Mouse (Mus musculus): ENCODE results near the gene Rab5a. TPM values are rescaled to one million over a fixed set of nuclear protein-coding genes. Genes with fewer than 3 reads are reported as not detected.
A peak's percentile ranks its signal among the peaks of the same experiment; 100 is the strongest.

Gene Rab5a
- polyA plus RNA-seq, 1 experiment from 2014 or later: 87.6 TPM

DNA sequence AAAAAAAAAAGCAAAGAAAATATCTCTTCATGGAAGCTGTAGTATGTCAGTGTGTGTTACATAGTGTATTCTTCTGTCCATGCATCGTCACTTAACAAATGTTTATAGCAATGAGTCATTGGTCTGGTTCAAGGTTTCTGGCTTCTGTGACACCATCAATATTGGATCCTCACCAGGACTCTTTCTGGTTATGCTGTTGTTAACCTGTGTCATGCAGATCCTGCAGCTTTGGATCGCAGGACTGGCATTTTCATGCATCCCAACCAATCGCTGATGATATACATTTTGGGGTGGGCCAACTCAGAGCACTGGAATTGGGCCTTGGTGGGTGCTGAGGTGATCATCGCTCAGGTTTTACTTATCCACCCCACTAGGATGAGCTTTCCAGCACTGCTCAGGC lies 63.5 kb downstream of the Rab5a start:
- ATAC-seq (no peak), DNase-seq (ENCODE audit: low spot score) (no peak)
- H3K4me2 ChIP-seq (replicated peaks; ENCODE audit: low read depth, low read length): no peak overlapping the region
- H3K36me3 ChIP-seq (ENCODE audit: insufficient read depth, low read length): no peaks in the 10 kb centered on the region
- no peak overlapping the region for H3K9ac ChIP-seq (replicated peaks; ENCODE audit: low read depth)
- TF ChIP-seq EP300 (IDR thresholded peaks at IDR 0.05) (no peak), CTCF (IDR thresholded peaks at IDR 0.05) (no peak)
- WGBS: 91% methylated on average over 4 of the region's 4 CpGs
- H3K4me1 ChIP-seq (ENCODE audit: insufficient read depth, low read depth, low read length): no peaks in the 10 kb centered on the region
- H3K27ac ChIP-seq (ENCODE audit: low read length): no peak overlapping the region
- no peaks in the 10 kb centered on the region for H3K27me3 ChIP-seq (replicated peaks; ENCODE audit: insufficient read depth, low read length)
- H3K9me3 ChIP-seq (ENCODE audit: low read length): no peaks in the 10 kb centered on the region
- no peak overlapping the region for H3K4me3 ChIP-seq (ENCODE audit: low read depth, low read length)

DNA sequence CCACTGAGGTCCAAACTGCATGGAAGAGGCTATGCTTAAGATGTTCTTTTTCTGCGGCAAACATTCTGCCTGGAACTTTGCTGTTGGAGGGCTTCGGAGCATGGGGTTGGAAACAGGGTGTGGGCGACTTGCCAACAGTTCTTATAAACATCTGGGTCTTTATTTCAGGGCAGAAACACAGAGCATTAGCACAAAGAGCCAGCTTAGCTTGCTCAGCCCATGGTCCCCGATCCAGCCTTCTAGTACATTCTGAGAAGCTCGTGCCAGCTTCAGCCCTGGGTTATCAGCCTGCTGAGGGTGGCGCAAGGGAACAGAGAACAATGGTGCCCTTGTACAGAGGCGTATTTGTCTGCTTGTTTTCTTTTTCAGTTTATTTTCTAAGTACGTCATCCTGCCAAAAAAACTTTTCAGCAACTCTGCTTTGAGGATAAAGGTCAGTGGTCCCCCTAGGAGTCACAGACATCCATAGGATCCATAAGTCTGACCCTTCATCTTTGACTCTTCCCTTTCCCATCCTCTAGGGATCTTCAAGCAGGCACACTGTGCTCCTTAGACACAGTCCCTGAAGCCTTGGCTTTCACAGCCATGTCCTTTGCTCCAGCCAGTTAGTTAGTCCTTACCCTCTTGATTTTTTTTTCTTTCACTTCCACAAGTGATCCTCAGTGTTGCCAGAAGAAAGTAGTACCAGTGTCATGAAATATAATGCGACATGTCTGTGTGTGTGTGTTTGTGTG lies 64.7 kb downstream of the Rab5a start:
- Histone ChIP-seq H3K9ac (replicated peaks; ENCODE audit: low read depth) (no peak overlapping the region), H3K9me3 (ENCODE audit: low read length) (no peaks in the 10 kb centered on the region), H3K27me3 (replicated peaks; ENCODE audit: insufficient read depth, low read length) (no peaks in the 10 kb centered on the region), H3K4me2 (replicated peaks; ENCODE audit: low read depth, low read length) (peak overlapping the region; percentile 19; the same call in 1 of the 2 replicates), H3K4me3 (ENCODE audit: low read depth, low read length) (no peak overlapping the region), H3K36me3 (ENCODE audit: insufficient read depth, low read length) (no peaks in the 10 kb centered on the region), H3K27ac (ENCODE audit: low read length) (peak overlapping the region; percentile 60), H3K4me1 (ENCODE audit: insufficient read depth, low read depth, low read length) (no peaks in the 10 kb centered on the region)
- ATAC-seq (peak; percentile 81), DNase-seq (ENCODE audit: low spot score) (peak; percentile 59)
- 30% methylated on average over 9 of the region's 9 CpGs for WGBS
- peak; percentile 43; the same call in 1 of the 2 replicates for TF ChIP-seq EP300 (IDR thresholded peaks at IDR 0.05)
- no peak for TF ChIP-seq CTCF (IDR thresholded peaks at IDR 0.05)

- TF ChIP-seq CTCF (IDR thresholded peaks at IDR 0.05) (no peak), EP300 (IDR thresholded peaks at IDR 0.05) (no peak)
- 77% methylated on average over 8 of the region's 8 CpGs for WGBS
Observed at GRCm38 (mm10) chr17:53551306-53552299, 72.6 kb downstream of the Rab5a start.

DNA sequence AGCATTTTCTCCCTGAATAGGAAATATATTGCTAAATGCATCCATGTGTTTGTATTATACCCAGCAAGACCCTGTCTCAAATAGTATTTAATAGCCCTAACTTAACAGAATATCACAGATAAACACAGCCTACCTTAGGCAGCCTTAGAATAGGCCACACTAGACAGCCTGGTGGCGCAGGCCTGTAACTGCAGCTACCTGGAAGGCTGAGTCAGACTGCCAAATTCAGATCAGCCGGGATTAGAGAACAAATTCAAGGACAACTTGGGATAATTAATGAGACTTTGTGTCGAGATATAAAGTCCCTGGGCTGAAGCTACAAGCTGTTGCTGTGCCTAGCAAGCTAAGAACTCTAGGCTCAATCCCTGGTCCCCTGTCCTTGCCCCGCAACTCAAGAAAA lies 75.1 kb downstream of the Rab5a start:
- Histone ChIP-seq H3K4me2 (replicated peaks; ENCODE audit: low read depth, low read length) (no peak overlapping the region), H3K9ac (replicated peaks; ENCODE audit: low read depth) (no peak overlapping the region), H3K27me3 (replicated peaks; ENCODE audit: insufficient read depth, low read length) (no peaks in the 10 kb centered on the region), H3K9me3 (ENCODE audit: low read length) (no peaks in the 10 kb centered on the region), H3K27ac (ENCODE audit: low read length) (no peak overlapping the region), H3K36me3 (ENCODE audit: insufficient read depth, low read length) (no peaks in the 10 kb centered on the region), H3K4me3 (ENCODE audit: low read depth, low read length) (no peak overlapping the region), H3K4me1 (ENCODE audit: insufficient read depth, low read depth, low read length) (no peaks in the 10 kb centered on the region)
- no peak for DNase-seq (ENCODE audit: low spot score)
- ATAC-seq: no peak
- TF ChIP-seq CTCF (IDR thresholded peaks at IDR 0.05) (peak; percentile 61), EP300 (IDR thresholded peaks at IDR 0.05) (no peak)
- WGBS: 54% methylated on average over 4 of the region's 4 CpGs

More at GRCm38 (mm10) chr17:53551306-53552299, 72.6 kb downstream of the Rab5a start:
- Histone ChIP-seq H3K27ac (ENCODE audit: low read length) (no peak overlapping the region), H3K9me3 (ENCODE audit: low read length) (no peaks in the 10 kb centered on the region), H3K27me3 (replicated peaks; ENCODE audit: insufficient read depth, low read length) (no peaks in the 10 kb centered on the region), H3K36me3 (ENCODE audit: insufficient read depth, low read length) (no peaks in the 10 kb centered on the region), H3K4me2 (replicated peaks; ENCODE audit: low read depth, low read length) (no peak overlapping the region), H3K4me3 (ENCODE audit: low read depth, low read length) (no peak overlapping the region), H3K9ac (replicated peaks; ENCODE audit: low read depth) (no peak overlapping the region), H3K4me1 (ENCODE audit: insufficient read depth, low read depth, low read length) (no peaks in the 10 kb centered on the region)
- ATAC-seq: no peak
- no peak for DNase-seq (ENCODE audit: low spot score)

- no peak overlapping the region for H3K27ac ChIP-seq (ENCODE audit: low read length)
- no peaks in the 10 kb centered on the region for H3K27me3 ChIP-seq (replicated peaks; ENCODE audit: insufficient read depth, low read length)
- no peaks in the 10 kb centered on the region for H3K9me3 ChIP-seq (ENCODE audit: low read length)
- no peak overlapping the region for H3K9ac ChIP-seq (replicated peaks; ENCODE audit: low read depth)
- 74% methylated on average over 3 of the region's 3 CpGs for WGBS
- H3K4me1 ChIP-seq (ENCODE audit: insufficient read depth, low read depth, low read length): no peaks in the 10 kb centered on the region
- H3K4me3 ChIP-seq (ENCODE audit: low read depth, low read length): no peak overlapping the region
- DNase-seq (ENCODE audit: low spot score) (no peak), ATAC-seq (no peak)
- H3K36me3 ChIP-seq (ENCODE audit: insufficient read depth, low read length): no peaks in the 10 kb centered on the region
- H3K4me2 ChIP-seq (replicated peaks; ENCODE audit: low read depth, low read length): no peak overlapping the region
- TF ChIP-seq CTCF (IDR thresholded peaks at IDR 0.05) (no peak), EP300 (IDR thresholded peaks at IDR 0.05) (no peak)
Observed at GRCm38 (mm10) chr17:53554813-53555212, 75.8 kb downstream of the Rab5a start.

Other genes with a start within 250 kb of the Rab5a start
- 1.6 and 1.7 TPM in 2 replicates for gene Efhb, start 15.9 kb upstream of the Rab5a start, polyA plus RNA-seq (2015; fragmentation: Nextera tagmentation; extraction: Ambion mirVana)
- gene Pp2d1, start 60.2 kb downstream of the Rab5a start, polyA plus RNA-seq (2015; fragmentation: Nextera tagmentation; extraction: Ambion mirVana): 0.23 and 0.27 TPM in 2 replicates
- gene Kat2b, start 87.6 kb downstream of the Rab5a start, polyA plus RNA-seq (2015; fragmentation: Nextera tagmentation; extraction: Ambion mirVana): 9.4 and 9.8 TPM in 2 replicates
- gene Sgo1, start 210.1 kb downstream of the Rab5a start, polyA plus RNA-seq (2015; fragmentation: Nextera tagmentation; extraction: Ambion mirVana): 1.5 and 2.8 TPM in 2 replicates

Data from lung, postnatal 0 days (tissue).